Mouse (Mus musculus): ENCODE results near the gene Nkain4. TPM values are rescaled to one million over a fixed set of nuclear protein-coding genes. Genes with fewer than 3 reads are reported as not detected.
A peak's percentile ranks its signal among the peaks of the same experiment; 100 is the strongest.

Nkain4 gene
- total RNA-seq (2021): 10 to 100 TPM; 15.3 to 15.7 TPM
- long read RNA-seq, experiment 1, transcript Nkain4-201 (7 exons, 950 nt): major isoform, 10 of 11 reads
- long read RNA-seq, experiment 1, partial matches to known transcripts: 0 of 11 reads
- long read RNA-seq, experiment 1, other reads (novel, unspliced or antisense): 1 of 11 reads
- long read RNA-seq, experiment 2, transcript Nkain4-201 (7 exons, 950 nt): major isoform, 9 of 10 reads
- long read RNA-seq, experiment 2, partial matches to known transcripts: 0 of 10 reads
- long read RNA-seq, experiment 2, other reads (novel, unspliced or antisense): 1 of 10 reads

- intact Hi-C loops (cut with DNase I): no loop called here
- DNase-seq: peak; percentile 31 to 50
These were observed at the start of gene Nkain4 for GRCm38 (mm10) chr2:180954061-180955047. Gene Nkain4, minus strand, starts transcription at chr2:180954699.

GRCm38 (mm10) chr2:180996905-180997304 is 42.4 kb upstream of the Nkain4 start:
- intact Hi-C loops (cut with DNase I): loop anchor here (1.0 kb wide), 2 partner anchors 63 to 75 kb away; no protein-coding TSS in a partner anchor

GRCm38 (mm10) chr2:180996436-180996835 is 41.9 kb upstream of the Nkain4 start:
- peak; percentile 22 to 42 for DNase-seq
- intact Hi-C loops (cut with DNase I): loop anchor here (1.0 kb wide), 2 partner anchors 64 to 76 kb away; no protein-coding TSS in a partner anchor

More at GRCm38 (mm10) chr2:180996905-180997304, 42.4 kb upstream of the Nkain4 start:
- DNase-seq: no peak

- no peak for DNase-seq
- intact Hi-C loops (cut with DNase I): no loop called here
These were observed 41.0 kb upstream of the Nkain4 start for GRCm38 (mm10) chr2:180995457-180995856.

- DNase-seq: no peak
- intact Hi-C loops (cut with DNase I): no loop called here
These were observed 39.9 kb upstream of the Nkain4 start for GRCm38 (mm10) chr2:180994360-180994759.

GRCm38 (mm10) chr2:180990347-180990746 is 35.8 kb upstream of the Nkain4 start:
- DNase-seq: no peak
- intact Hi-C loops (cut with DNase I): no loop called here

GRCm38 (mm10) chr2:180988948-180989347 is 34.4 kb upstream of the Nkain4 start:
- intact Hi-C loops (cut with DNase I): loop anchor here (10.0 kb wide), 1 partner anchor 366 kb away; no protein-coding TSS in a partner anchor
- DNase-seq: no peak

- no peak for DNase-seq
- intact Hi-C loops (cut with DNase I): loop anchor here (10.0 kb wide), 1 partner anchor 366 kb away; no protein-coding TSS in a partner anchor
These were observed 33.9 kb upstream of the Nkain4 start for GRCm38 (mm10) chr2:180988347-180988913.

- no peak for DNase-seq
- intact Hi-C loops (cut with DNase I): loop anchor here (10.0 kb wide), 1 partner anchor 367 kb away; no protein-coding TSS in a partner anchor
These were observed 33.0 kb upstream of the Nkain4 start for GRCm38 (mm10) chr2:180987432-180988030.

- intact Hi-C loops (cut with DNase I): loop anchor here (10.0 kb wide), 1 partner anchor 368 kb away; no protein-coding TSS in a partner anchor
These were observed 32.5 kb upstream of the Nkain4 start for GRCm38 (mm10) chr2:180987001-180987400.

GRCm38 (mm10) chr2:180986449-180986848 is 31.9 kb upstream of the Nkain4 start, which contains the start of gene Col20a1:
Gene Col20a1, plus strand, starts transcription at chr2:180986535.
- DNase-seq: no peak
- intact Hi-C loops (cut with DNase I): loop anchor here (10.0 kb wide), 1 partner anchor 368 kb away; no protein-coding TSS in a partner anchor

More at GRCm38 (mm10) chr2:180987001-180987400, 32.5 kb upstream of the Nkain4 start:
- no peak for DNase-seq

GRCm38 (mm10) chr2:180985635-180986034 is 31.1 kb upstream of the Nkain4 start:
- no peak for DNase-seq
- intact Hi-C loops (cut with DNase I): loop anchor here (10.0 kb wide), 1 partner anchor 369 kb away; no protein-coding TSS in a partner anchor

GRCm38 (mm10) chr2:180981133-180981532 is 26.6 kb upstream of the Nkain4 start:
- intact Hi-C loops (cut with DNase I): loop anchor here (10.0 kb wide), 1 partner anchor 374 kb away; no protein-coding TSS in a partner anchor
- DNase-seq: no peak

GRCm38 (mm10) chr2:180967010-180967763 is 12.7 kb upstream of the Nkain4 start, which contains the start of gene Arfgap1:
Gene Arfgap1, plus strand, starts transcription at chr2:180967225.
- intact Hi-C loops (cut with DNase I): no loop called here
- DNase-seq: peak; percentile 92 to 95

GRCm38 (mm10) chr2:180966092-180966882 is 11.8 kb upstream of the Nkain4 start:
- DNase-seq: no peak
- intact Hi-C loops (cut with DNase I): no loop called here

GRCm38 (mm10) chr2:180963956-180964355 is 9.5 kb upstream of the Nkain4 start:
- peak; percentile 78 to 82 for DNase-seq
- intact Hi-C loops (cut with DNase I): loop anchor here (1.0 kb wide), 1 partner anchor 39 kb away; no protein-coding TSS in a partner anchor

- intact Hi-C loops (cut with DNase I): no loop called here
- DNase-seq: no peak
These were observed 8.3 kb upstream of the Nkain4 start for GRCm38 (mm10) chr2:180962616-180963308.
